Mouse (Mus musculus): ENCODE data around the gene Uap1l1. TPM values are rescaled to one million over a fixed set of nuclear protein-coding genes. Genes with fewer than 3 reads are reported as not detected.

Gene Uap1l1
- polyA plus RNA-seq, 1 experiment from 2014 or later: 13.5 TPM

- ATAC-seq: peak; percentile 98
- Histone ChIP-seq H3K9me3 (replicated peaks) (no peaks in the 10 kb centered on the region), H3K4me1 (peaks cover 27% of the 10 kb centered on the region), H3K36me3 (peaks cover 41% of the 10 kb centered on the region), H3K4me2 (peak within 1 kb of the TSS; percentile 88), H3K4me3 (peak within 1 kb of the TSS; percentile 90), H3K27me3 (replicated peaks) (no peaks in the 10 kb centered on the region), H3K27ac (peak within 1 kb of the TSS; percentile 84), H3K9ac (peak within 1 kb of the TSS; percentile 87)
- under 1% methylated on average over 78 of the region's 78 CpGs for WGBS (ENCODE audit: insufficient replicate concordance)
Observed at GRCm38 (mm10) chr2:25332286-25333160, 33.0 kb downstream of the Uap1l1 start, which contains the start of gene Man1b1. Gene Man1b1 (plus strand): TSS chr2:25332338.

- ATAC-seq: no peak
- Histone ChIP-seq H3K9me3 (replicated peaks) (no peaks in the 10 kb centered on the region), H3K9ac (peak overlapping the region; percentile 87), H3K27me3 (replicated peaks) (peaks cover 4% of the 10 kb centered on the region; the same call in 1 of the 2 replicates), H3K36me3 (peaks cover 31% of the 10 kb centered on the region), H3K4me2 (peak overlapping the region; percentile 88), H3K4me1 (peaks cover 27% of the 10 kb centered on the region), H3K27ac (no peak overlapping the region), H3K4me3 (peak overlapping the region; percentile 90)
- 38% methylated on average over 9 of the region's 9 CpGs for WGBS (ENCODE audit: insufficient replicate concordance)
Observed at GRCm38 (mm10) chr2:25331470-25331869, 34.0 kb downstream of the Uap1l1 start.

- Histone ChIP-seq H3K36me3 (peaks cover 1% of the 10 kb centered on the region; the same call in 1 of the 2 replicates), H3K4me1 (peaks cover 14% of the 10 kb centered on the region), H3K9ac (no peak overlapping the region), H3K27ac (no peak overlapping the region), H3K9me3 (replicated peaks) (no peaks in the 10 kb centered on the region), H3K4me2 (no peak overlapping the region), H3K4me3 (no peak overlapping the region), H3K27me3 (replicated peaks) (peaks cover 11% of the 10 kb centered on the region; the same call in 1 of the 2 replicates)
- ATAC-seq: no peak
- 39% methylated on average over 7 of the region's 7 CpGs for WGBS (ENCODE audit: insufficient replicate concordance)
Observed at GRCm38 (mm10) chr2:25328440-25328839, 37.0 kb downstream of the Uap1l1 start.

GRCm38 (mm10) chr2:25326036-25326435 is 39.4 kb downstream of the Uap1l1 start:
- no peak for ATAC-seq
- no peak overlapping the region for H3K4me2 ChIP-seq
- no peaks in the 10 kb centered on the region for H3K36me3 ChIP-seq
- no peak overlapping the region for H3K4me3 ChIP-seq
- no peak overlapping the region for H3K27ac ChIP-seq
- H3K4me1 ChIP-seq: peaks cover under 1% of the 10 kb centered on the region; the same call in 1 of the 2 replicates
- H3K27me3 ChIP-seq (replicated peaks): peaks cover 24% of the 10 kb centered on the region; the same call in 1 of the 2 replicates
- no peak overlapping the region for H3K9ac ChIP-seq
- WGBS (ENCODE audit: insufficient replicate concordance): 62% methylated on average over 2 of the region's 2 CpGs
- no peaks in the 10 kb centered on the region for H3K9me3 ChIP-seq (replicated peaks)

GRCm38 (mm10) chr2:25320084-25320483 is 45.4 kb downstream of the Uap1l1 start:
- 23% methylated on average over 2 of the region's 2 CpGs for WGBS (ENCODE audit: insufficient replicate concordance)
- Histone ChIP-seq H3K4me1 (peaks cover 8% of the 10 kb centered on the region), H3K27me3 (replicated peaks) (peaks cover 78% of the 10 kb centered on the region)

GRCm38 (mm10) chr2:25318971-25319773 is 46.3 kb downstream of the Uap1l1 start, which contains the start of gene Grin1:
Gene Grin1 (minus strand): TSS chr2:25319187.
- Histone ChIP-seq H3K4me1 (peaks cover 8% of the 10 kb centered on the region), H3K9me3 (replicated peaks) (no peaks in the 10 kb centered on the region), H3K27ac (no peak within 1 kb of the TSS), H3K9ac (no peak within 1 kb of the TSS), H3K4me2 (peak within 1 kb of the TSS; percentile 61), H3K4me3 (peak within 1 kb of the TSS; percentile 30), H3K36me3 (no peaks in the 10 kb centered on the region), H3K27me3 (replicated peaks) (peaks cover 82% of the 10 kb centered on the region)
- no peak for ATAC-seq
- 9% methylated on average over 58 of the region's 58 CpGs for WGBS (ENCODE audit: insufficient replicate concordance)

More at GRCm38 (mm10) chr2:25320084-25320483, 45.4 kb downstream of the Uap1l1 start:
- no peak for ATAC-seq
- Histone ChIP-seq H3K36me3 (no peaks in the 10 kb centered on the region), H3K9ac (no peak overlapping the region), H3K9me3 (replicated peaks) (no peaks in the 10 kb centered on the region), H3K27ac (no peak overlapping the region), H3K4me2 (no peak overlapping the region), H3K4me3 (no peak overlapping the region)

- Histone ChIP-seq H3K4me1 (peaks cover 8% of the 10 kb centered on the region), H3K4me3 (peak overlapping the region; percentile 30), H3K27me3 (replicated peaks) (peaks cover 90% of the 10 kb centered on the region), H3K27ac (no peak overlapping the region), H3K4me2 (peak overlapping the region; percentile 61), H3K9me3 (replicated peaks) (no peaks in the 10 kb centered on the region), H3K36me3 (no peaks in the 10 kb centered on the region), H3K9ac (no peak overlapping the region)
- 8% methylated on average over 31 of the region's 31 CpGs for WGBS (ENCODE audit: insufficient replicate concordance)
- ATAC-seq: no peak
Observed at GRCm38 (mm10) chr2:25318119-25318966, 47.1 kb downstream of the Uap1l1 start.

GRCm38 (mm10) chr2:25311491-25311891 is 54.0 kb downstream of the Uap1l1 start:
- Histone ChIP-seq H3K4me3 (no peak overlapping the region), H3K4me2 (no peak overlapping the region)
- WGBS (ENCODE audit: insufficient replicate concordance): 6% methylated on average over 11 of the region's 11 CpGs

GRCm38 (mm10) chr2:25310969-25311368 is 54.5 kb downstream of the Uap1l1 start:
- WGBS (ENCODE audit: insufficient replicate concordance): 3% methylated on average over 22 of the region's 22 CpGs
- Histone ChIP-seq H3K4me1 (no peaks in the 10 kb centered on the region), H3K4me2 (no peak overlapping the region), H3K27ac (no peak overlapping the region), H3K4me3 (no peak overlapping the region), H3K36me3 (no peaks in the 10 kb centered on the region), H3K27me3 (replicated peaks) (peaks cover 98% of the 10 kb centered on the region), H3K9ac (no peak overlapping the region), H3K9me3 (replicated peaks) (no peaks in the 10 kb centered on the region)
- no peak for ATAC-seq

More at GRCm38 (mm10) chr2:25311491-25311891, 54.0 kb downstream of the Uap1l1 start:
- Histone ChIP-seq H3K27me3 (replicated peaks) (peaks cover 98% of the 10 kb centered on the region), H3K9ac (no peak overlapping the region), H3K4me1 (no peaks in the 10 kb centered on the region), H3K36me3 (no peaks in the 10 kb centered on the region), H3K9me3 (replicated peaks) (no peaks in the 10 kb centered on the region), H3K27ac (no peak overlapping the region)
- ATAC-seq: no peak

GRCm38 (mm10) chr2:25310180-25310579 is 55.3 kb downstream of the Uap1l1 start:
- H3K9me3 ChIP-seq (replicated peaks): no peaks in the 10 kb centered on the region
- H3K4me3 ChIP-seq: no peak overlapping the region
- H3K36me3 ChIP-seq: no peaks in the 10 kb centered on the region
- peaks cover 98% of the 10 kb centered on the region for H3K27me3 ChIP-seq (replicated peaks)
- no peak overlapping the region for H3K4me2 ChIP-seq
- no peak overlapping the region for H3K27ac ChIP-seq
- H3K9ac ChIP-seq: no peak overlapping the region
- WGBS (ENCODE audit: insufficient replicate concordance): 43% methylated on average over 10 of the region's 10 CpGs
- peaks cover 4% of the 10 kb centered on the region for H3K4me1 ChIP-seq
- ATAC-seq: no peak

Data from liver, embryonic 12.5 days (tissue).